Mouse (Mus musculus): Measurements from ENCODE around the gene Usp10.

Gene Usp10

GRCm38 (mm10) chr8:119909944-119910546 lies at the start of gene Usp10:
Usp10 (plus strand) TSS chr8:119910360.
- no peak for DNase-seq

- DNase-seq, result peak; percentile 95 to 97
These were observed 48.3 kb upstream of the Usp10 start, which contains the start of gene Klhl36 for GRCm38 (mm10) chr8:119861706-119862389. Klhl36 (plus strand) TSS chr8:119862266.

- DNase-seq, result no peak
These were observed 47.8 kb upstream of the Usp10 start for GRCm38 (mm10) chr8:119862390-119862734.

- DNase-seq, result no peak
These were observed 47.4 kb upstream of the Usp10 start for GRCm38 (mm10) chr8:119862749-119863148.

GRCm38 (mm10) chr8:119869616-119870015 lies 40.5 kb upstream of the Usp10 start:
- DNase-seq, result no peak

- DNase-seq, result no peak
These were observed 37.0 kb upstream of the Usp10 start for GRCm38 (mm10) chr8:119873181-119873580.

GRCm38 (mm10) chr8:119881301-119881700 lies 28.9 kb upstream of the Usp10 start:
- no peak for DNase-seq

- DNase-seq, result no peak
These were observed 28.2 kb upstream of the Usp10 start for GRCm38 (mm10) chr8:119881917-119882316.

- no peak for DNase-seq
These were observed 26.9 kb upstream of the Usp10 start for GRCm38 (mm10) chr8:119883281-119883680.

GRCm38 (mm10) chr8:119885612-119886011 lies 24.5 kb upstream of the Usp10 start:
- DNase-seq, result peak; percentile 35 to 38

- peak; percentile 18 to 27 for DNase-seq
These were observed 23.0 kb upstream of the Usp10 start for GRCm38 (mm10) chr8:119887130-119887529.

- DNase-seq, result no peak
These were observed 22.1 kb upstream of the Usp10 start for GRCm38 (mm10) chr8:119888012-119888411.

- no peak for DNase-seq
These were observed 13.1 kb upstream of the Usp10 start for GRCm38 (mm10) chr8:119897069-119897468.

- no peak for DNase-seq
These were observed 12.2 kb upstream of the Usp10 start for GRCm38 (mm10) chr8:119897933-119898332.

GRCm38 (mm10) chr8:119901349-119901748 lies 8.8 kb upstream of the Usp10 start:
- DNase-seq, result no peak

GRCm38 (mm10) chr8:119901952-119902351 lies 8.2 kb upstream of the Usp10 start:
- DNase-seq, result no peak

GRCm38 (mm10) chr8:119904323-119904911 lies 5.7 kb upstream of the Usp10 start:
- no peak for DNase-seq

GRCm38 (mm10) chr8:119910547-119911257 lies 542 bp downstream of the Usp10 start, which contains the start of gene Gm20388:
Gm20388 (plus strand) TSS chr8:119910841.
- DNase-seq, result peak; percentile 94 to 98

- no peak for DNase-seq
These were observed 1.2 kb downstream of the Usp10 start for GRCm38 (mm10) chr8:119911258-119911962.

- DNase-seq, result no peak
These were observed 2.5 kb downstream of the Usp10 start for GRCm38 (mm10) chr8:119912643-119913042.

GRCm38 (mm10) chr8:119913181-119913580 lies 3.0 kb downstream of the Usp10 start:
- DNase-seq, result no peak

GRCm38 (mm10) chr8:119914161-119914560 lies 4.0 kb downstream of the Usp10 start:
- no peak for DNase-seq

GRCm38 (mm10) chr8:119915298-119915697 lies 5.1 kb downstream of the Usp10 start:
- no peak for DNase-seq

All from cerebellum, postnatal 36 days (tissue).